Mouse (Mus musculus): ENCODE results near the gene Usf3. TPM values are rescaled to one million over a fixed set of nuclear protein-coding genes. Genes with fewer than 3 reads are reported as not detected.

Gene Usf3
- polyA plus RNA-seq, 1 experiment from 2014 or later, result 4.2 TPM

DNA sequence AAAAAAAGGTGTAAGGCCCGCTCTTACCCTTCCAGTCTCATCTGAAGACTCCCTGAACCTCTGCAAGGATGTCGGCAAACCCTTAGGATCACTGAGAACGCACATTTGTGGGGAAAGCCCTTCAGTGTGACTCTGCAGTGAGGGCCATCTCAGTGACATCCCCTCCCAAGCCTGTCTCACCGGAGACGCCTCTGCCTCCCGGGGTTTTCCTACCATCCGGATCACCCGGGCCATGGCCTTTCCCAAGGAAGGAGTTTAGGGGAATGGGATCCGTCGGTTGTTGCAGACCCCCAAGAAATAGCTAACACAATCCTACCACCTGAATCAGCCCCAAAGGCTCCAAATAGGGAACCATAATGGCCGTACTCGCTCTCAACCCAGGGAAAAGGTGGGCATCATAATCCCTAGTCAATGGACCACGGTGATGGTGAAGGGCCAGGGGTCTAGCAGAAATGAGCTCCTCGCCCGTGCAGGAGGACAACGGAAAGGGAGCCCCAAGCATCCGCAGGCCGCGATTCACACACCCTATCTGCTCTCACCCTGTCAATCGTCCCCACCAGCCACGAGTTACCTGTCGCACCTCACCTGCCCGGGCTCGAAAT, 34.6 kb upstream of the Usf3 start:
- H3K4me3 ChIP-seq (ENCODE audit: low read depth, low read length), result peak overlapping the region; percentile 90
- H3K4me2 ChIP-seq, result peak overlapping the region; percentile 98
- peaks cover 10% of the 10 kb centered on the region; the same call in 1 of the 2 replicates for H3K4me1 ChIP-seq (ENCODE audit: control insufficient read depth, insufficient read depth, low read length)
- H3K27me3 ChIP-seq (ENCODE audit: control insufficient read depth, insufficient read depth, low read length), result no peaks in the 10 kb centered on the region
- H3K9me3 ChIP-seq (replicated peaks; ENCODE audit: control insufficient read depth, low read length), result no peaks in the 10 kb centered on the region
- WGBS (ENCODE audit: insufficient replicate concordance), result under 1% methylated on average over 24 of the region's 24 CpGs
- peak overlapping the region; percentile 99 for H3K27ac ChIP-seq (ENCODE audit: low read depth, low read length)
- H3K9ac ChIP-seq (ENCODE audit: low read depth, low read length), result peak overlapping the region; percentile 94
- H3K36me3 ChIP-seq (ENCODE audit: control insufficient read depth, insufficient read depth, low read length), result no peaks in the 10 kb centered on the region
- no peak for ATAC-seq (replicated peaks; ENCODE audit: insufficient number of reproducible peaks, low FRiP score, low TSS enrichment)

DNA sequence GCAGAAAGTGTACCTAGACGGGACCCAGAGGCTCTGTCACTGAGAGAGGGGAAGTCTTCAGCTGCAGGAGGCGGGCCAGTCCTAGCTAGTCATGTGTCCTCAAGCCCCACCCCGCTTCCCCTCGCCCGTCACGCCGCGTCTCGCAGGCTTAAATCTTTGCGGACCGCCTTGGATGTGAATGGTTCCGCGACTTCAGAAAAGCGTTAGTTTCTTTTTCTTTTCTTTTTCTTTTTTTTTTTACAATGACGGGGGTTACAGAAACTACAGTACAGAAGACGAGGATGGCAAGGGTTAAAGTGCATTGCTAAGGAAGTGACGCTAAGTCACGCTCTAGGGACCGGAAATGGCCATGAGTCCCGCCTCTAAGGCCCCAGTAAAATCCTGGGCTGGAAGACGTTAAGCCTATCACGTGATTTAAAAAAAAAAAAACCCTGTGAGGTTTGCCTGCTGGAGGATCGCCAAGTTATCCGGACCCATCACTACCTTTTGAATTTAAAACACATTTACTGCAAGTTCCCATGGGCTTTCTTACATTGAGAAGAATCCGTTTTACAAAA, 34.0 kb upstream of the Usf3 start:
- no peaks in the 10 kb centered on the region for H3K36me3 ChIP-seq (ENCODE audit: control insufficient read depth, insufficient read depth, low read length)
- no peaks in the 10 kb centered on the region for H3K27me3 ChIP-seq (ENCODE audit: control insufficient read depth, insufficient read depth, low read length)
- peak overlapping the region; percentile 99 for H3K27ac ChIP-seq (ENCODE audit: low read depth, low read length)
- peak; percentile 86 for ATAC-seq (replicated peaks; ENCODE audit: insufficient number of reproducible peaks, low FRiP score, low TSS enrichment)
- H3K4me1 ChIP-seq (ENCODE audit: control insufficient read depth, insufficient read depth, low read length), result peaks cover 10% of the 10 kb centered on the region; the same call in 1 of the 2 replicates
- peak overlapping the region; percentile 90 for H3K4me3 ChIP-seq (ENCODE audit: low read depth, low read length)
- H3K9me3 ChIP-seq (replicated peaks; ENCODE audit: control insufficient read depth, low read length), result no peaks in the 10 kb centered on the region
- WGBS (ENCODE audit: insufficient replicate concordance), result under 1% methylated on average over 25 of the region's 25 CpGs
- peak overlapping the region; percentile 94 for H3K9ac ChIP-seq (ENCODE audit: low read depth, low read length)
- peak overlapping the region; percentile 98 for H3K4me2 ChIP-seq

DNA sequence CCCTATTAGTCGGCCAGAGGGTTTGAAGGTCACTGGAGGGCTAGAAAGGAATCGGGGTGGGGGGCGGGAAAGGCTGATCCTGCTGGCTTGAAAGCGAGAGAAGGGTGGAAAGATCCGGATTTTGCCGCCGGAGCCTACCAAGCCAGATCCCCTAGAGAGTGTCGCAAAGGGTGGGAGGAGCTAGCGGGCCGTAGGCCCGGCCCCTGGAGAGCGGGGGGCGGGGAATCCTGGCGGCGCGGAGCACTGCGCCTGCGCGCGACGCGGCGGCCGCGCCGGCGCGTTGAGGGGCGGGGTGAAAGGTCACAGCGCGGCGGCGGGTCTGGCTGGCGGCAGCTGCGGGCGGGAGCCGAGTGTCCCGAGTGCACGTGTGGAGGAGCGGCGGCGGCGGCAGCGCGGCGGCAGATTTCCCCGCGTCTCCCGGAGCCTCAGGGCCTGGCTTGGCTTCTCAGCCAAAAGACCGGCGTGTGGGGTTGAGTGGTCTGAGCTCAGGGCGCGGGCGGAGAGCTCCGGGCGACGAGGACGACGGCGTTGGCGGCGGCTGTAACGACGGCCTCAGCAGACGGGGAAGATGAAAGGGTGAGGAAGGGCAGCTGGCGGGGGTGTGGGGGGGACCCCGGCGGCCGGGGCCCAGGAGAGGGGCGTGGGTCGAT, 33.4 kb upstream of the Usf3 start, which contains the start of the genes Atp6v1a and Naa50:
Atp6v1a (minus strand) TSS at position 170 of the 650 bp plus-strand sequence.
Naa50 (plus strand) TSS at position 295 of the 650 bp plus-strand sequence.
- Histone ChIP-seq H3K9ac (ENCODE audit: low read depth, low read length) (peak within 1 kb of the TSS; percentile 94), H3K9me3 (replicated peaks; ENCODE audit: control insufficient read depth, low read length) (no peaks in the 10 kb centered on the region), H3K36me3 (ENCODE audit: control insufficient read depth, insufficient read depth, low read length) (no peaks in the 10 kb centered on the region), H3K27me3 (ENCODE audit: control insufficient read depth, insufficient read depth, low read length) (no peaks in the 10 kb centered on the region), H3K4me2 (peak within 1 kb of the TSS; percentile 98), H3K27ac (ENCODE audit: low read depth, low read length) (peak within 1 kb of the TSS; percentile 99), H3K4me3 (ENCODE audit: low read depth, low read length) (peak within 1 kb of the TSS; percentile 90), H3K4me1 (ENCODE audit: control insufficient read depth, insufficient read depth, low read length) (peaks cover 10% of the 10 kb centered on the region; the same call in 1 of the 2 replicates)
- ATAC-seq (replicated peaks; ENCODE audit: insufficient number of reproducible peaks, low FRiP score, low TSS enrichment), result peak; percentile 92
- whole genome bisulfite sequencing (ENCODE audit: insufficient replicate concordance), result under 1% methylated on average over 67 of the region's 71 CpGs

DNA sequence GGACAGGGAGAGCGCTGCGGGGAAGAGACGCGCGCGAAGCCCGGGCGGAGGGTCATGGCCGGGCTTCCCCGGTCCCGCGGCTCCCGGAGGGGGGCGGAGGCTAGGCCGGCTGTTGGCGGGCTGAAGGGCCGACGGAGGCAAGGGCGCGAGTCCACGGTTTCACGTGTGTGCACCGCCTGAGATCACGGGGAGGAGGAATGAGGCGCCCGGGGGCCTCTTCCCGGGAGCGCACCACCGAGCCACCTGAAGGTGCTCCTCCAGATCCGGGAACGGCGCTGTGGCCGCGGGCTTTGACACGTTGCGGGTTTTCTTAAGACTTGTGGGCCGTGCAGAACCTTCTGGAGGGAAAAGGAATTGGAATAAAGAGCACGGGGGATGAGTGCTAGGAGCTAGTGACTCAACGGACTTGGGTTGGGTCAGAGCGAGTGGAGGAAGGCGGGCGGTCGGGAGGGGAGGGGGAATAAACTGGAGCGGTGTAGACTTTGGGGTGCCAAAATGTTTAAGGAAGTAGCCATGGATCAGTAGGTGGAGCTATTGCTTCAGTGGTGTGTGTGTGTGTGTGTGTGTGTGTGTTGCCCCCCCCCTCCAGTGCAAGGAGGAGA, 32.8 kb upstream of the Usf3 start:
- no peaks in the 10 kb centered on the region for H3K9me3 ChIP-seq (replicated peaks; ENCODE audit: control insufficient read depth, low read length)
- peak overlapping the region; percentile 90 for H3K4me3 ChIP-seq (ENCODE audit: low read depth, low read length)
- WGBS (ENCODE audit: insufficient replicate concordance), result under 1% methylated on average over 43 of the region's 44 CpGs
- peak overlapping the region; percentile 99 for H3K27ac ChIP-seq (ENCODE audit: low read depth, low read length)
- H3K4me1 ChIP-seq (ENCODE audit: control insufficient read depth, insufficient read depth, low read length), result peaks cover 10% of the 10 kb centered on the region; the same call in 1 of the 2 replicates
- H3K9ac ChIP-seq (ENCODE audit: low read depth, low read length), result peak overlapping the region; percentile 94
- no peaks in the 10 kb centered on the region for H3K36me3 ChIP-seq (ENCODE audit: control insufficient read depth, insufficient read depth, low read length)
- peak; percentile 50 for ATAC-seq (replicated peaks; ENCODE audit: insufficient number of reproducible peaks, low FRiP score, low TSS enrichment)
- peak overlapping the region; percentile 54 for H3K4me2 ChIP-seq
- H3K27me3 ChIP-seq (ENCODE audit: control insufficient read depth, insufficient read depth, low read length), result no peaks in the 10 kb centered on the region

DNA sequence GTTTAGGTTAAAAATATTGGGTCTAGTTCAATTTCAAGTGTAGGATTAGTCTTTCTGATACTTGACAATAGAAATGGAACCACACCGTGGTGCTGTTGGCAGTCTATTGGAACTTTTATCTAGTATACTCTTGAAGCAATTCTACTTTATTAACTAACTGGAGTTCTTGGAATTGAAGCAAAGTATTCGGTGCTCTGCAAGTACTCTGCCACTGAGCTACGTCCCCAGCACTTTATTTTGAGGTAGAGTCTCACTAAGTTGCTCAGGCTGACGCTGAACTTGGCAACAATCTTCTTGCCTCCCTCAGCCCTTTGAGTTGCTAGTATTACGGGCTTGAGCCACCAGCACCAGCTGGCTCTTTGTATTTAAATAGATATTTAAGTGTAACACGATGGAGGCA, 31.6 kb upstream of the Usf3 start:
- Histone ChIP-seq H3K4me1 (ENCODE audit: control insufficient read depth, insufficient read depth, low read length) (peaks cover 10% of the 10 kb centered on the region; the same call in 1 of the 2 replicates), H3K9me3 (replicated peaks; ENCODE audit: control insufficient read depth, low read length) (no peaks in the 10 kb centered on the region), H3K4me3 (ENCODE audit: low read depth, low read length) (peak overlapping the region; percentile 90; the same call in 1 of the 2 replicates), H3K36me3 (ENCODE audit: control insufficient read depth, insufficient read depth, low read length) (no peaks in the 10 kb centered on the region), H3K9ac (ENCODE audit: low read depth, low read length) (no peak overlapping the region), H3K27me3 (ENCODE audit: control insufficient read depth, insufficient read depth, low read length) (no peaks in the 10 kb centered on the region), H3K27ac (ENCODE audit: low read depth, low read length) (no peak overlapping the region), H3K4me2 (peak overlapping the region; percentile 54)
- ATAC-seq (replicated peaks; ENCODE audit: insufficient number of reproducible peaks, low FRiP score, low TSS enrichment), result no peak
- WGBS (ENCODE audit: insufficient replicate concordance), result 48% methylated on average over 6 of the region's 6 CpGs

DNA sequence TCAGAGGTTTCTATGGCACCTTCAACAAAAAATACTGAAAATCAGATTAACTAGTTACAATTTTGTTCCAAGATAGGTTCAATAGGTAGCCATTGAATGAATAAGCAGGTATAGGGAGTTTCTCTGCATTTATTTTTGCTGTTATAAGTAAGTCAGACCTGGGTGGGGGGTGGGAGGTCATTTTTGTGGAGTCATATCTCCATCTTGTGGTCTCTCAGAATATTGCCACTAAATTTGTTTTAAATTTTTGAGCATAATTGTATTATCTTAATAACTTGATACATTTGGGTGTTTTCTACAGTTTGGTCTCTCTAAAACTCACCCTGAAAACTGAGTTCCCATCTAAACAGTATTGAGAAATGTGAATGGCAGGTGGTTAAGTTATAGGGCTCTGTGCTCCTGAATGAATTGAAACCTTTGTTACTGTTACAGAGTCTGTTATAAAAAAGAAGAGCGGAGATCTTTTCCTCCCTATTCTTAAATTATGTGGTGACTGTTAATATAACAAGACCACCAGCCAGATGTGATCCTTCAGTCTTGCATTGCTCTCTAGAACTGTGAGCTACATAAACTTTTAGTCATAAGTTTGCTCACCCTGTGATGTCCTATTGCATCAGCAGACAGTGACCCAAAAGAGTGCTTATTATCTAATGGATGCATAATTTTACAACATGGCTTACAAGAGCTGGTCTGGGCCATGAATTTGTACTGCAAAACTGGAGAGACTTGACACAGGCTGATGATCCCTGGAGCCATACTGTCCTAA, 23.9 kb upstream of the Usf3 start:
- no peak overlapping the region for H3K27ac ChIP-seq (ENCODE audit: low read depth, low read length)
- H3K27me3 ChIP-seq (ENCODE audit: control insufficient read depth, insufficient read depth, low read length), result no peaks in the 10 kb centered on the region
- no peaks in the 10 kb centered on the region for H3K36me3 ChIP-seq (ENCODE audit: control insufficient read depth, insufficient read depth, low read length)
- no peak overlapping the region for H3K4me2 ChIP-seq
- no peaks in the 10 kb centered on the region for H3K4me1 ChIP-seq (ENCODE audit: control insufficient read depth, insufficient read depth, low read length)
- H3K9me3 ChIP-seq (replicated peaks; ENCODE audit: control insufficient read depth, low read length), result no peaks in the 10 kb centered on the region
- H3K4me3 ChIP-seq (ENCODE audit: low read depth, low read length), result no peak overlapping the region
- WGBS (ENCODE audit: insufficient replicate concordance), result 100% methylated on average over 1 of the region's 1 CpGs
- no peak for ATAC-seq (replicated peaks; ENCODE audit: insufficient number of reproducible peaks, low FRiP score, low TSS enrichment)
- no peak overlapping the region for H3K9ac ChIP-seq (ENCODE audit: low read depth, low read length)

DNA sequence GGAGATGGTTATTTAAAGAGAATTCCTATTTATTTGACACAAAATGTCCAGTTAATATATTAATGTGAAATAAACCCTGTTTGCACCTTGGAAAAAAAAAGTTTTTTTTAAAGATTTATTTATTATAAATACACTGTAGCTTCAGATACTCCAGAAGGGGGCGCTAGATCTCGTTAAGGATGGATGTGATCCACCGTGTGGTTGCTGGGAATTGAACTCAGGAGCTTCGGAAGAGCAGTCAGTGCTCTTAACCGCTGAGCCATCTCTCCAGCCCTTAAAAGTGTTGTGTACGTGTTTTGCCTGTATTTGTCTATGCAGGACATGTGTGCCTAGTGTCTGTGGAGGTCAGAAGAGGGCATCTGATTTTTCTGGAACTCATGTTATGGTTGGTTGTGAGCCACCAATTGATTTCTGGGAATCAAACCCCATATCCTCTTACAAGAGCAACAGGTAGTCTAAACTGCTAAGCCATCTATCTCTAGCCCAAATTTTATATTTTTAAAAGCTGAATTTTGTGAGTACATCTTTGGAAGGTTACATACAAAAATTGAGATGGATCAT, 18.5 kb upstream of the Usf3 start:
- no peaks in the 10 kb centered on the region for H3K9me3 ChIP-seq (replicated peaks; ENCODE audit: control insufficient read depth, low read length)
- H3K27ac ChIP-seq (ENCODE audit: low read depth, low read length), result no peak overlapping the region
- H3K36me3 ChIP-seq (ENCODE audit: control insufficient read depth, insufficient read depth, low read length), result no peaks in the 10 kb centered on the region
- H3K27me3 ChIP-seq (ENCODE audit: control insufficient read depth, insufficient read depth, low read length), result no peaks in the 10 kb centered on the region
- H3K4me2 ChIP-seq, result no peak overlapping the region
- no peak overlapping the region for H3K4me3 ChIP-seq (ENCODE audit: low read depth, low read length)
- WGBS (ENCODE audit: insufficient replicate concordance), result 67% methylated on average over 6 of the region's 6 CpGs
- H3K9ac ChIP-seq (ENCODE audit: low read depth, low read length), result no peak overlapping the region
- H3K4me1 ChIP-seq (ENCODE audit: control insufficient read depth, insufficient read depth, low read length), result no peaks in the 10 kb centered on the region
- ATAC-seq (replicated peaks; ENCODE audit: insufficient number of reproducible peaks, low FRiP score, low TSS enrichment), result no peak

DNA sequence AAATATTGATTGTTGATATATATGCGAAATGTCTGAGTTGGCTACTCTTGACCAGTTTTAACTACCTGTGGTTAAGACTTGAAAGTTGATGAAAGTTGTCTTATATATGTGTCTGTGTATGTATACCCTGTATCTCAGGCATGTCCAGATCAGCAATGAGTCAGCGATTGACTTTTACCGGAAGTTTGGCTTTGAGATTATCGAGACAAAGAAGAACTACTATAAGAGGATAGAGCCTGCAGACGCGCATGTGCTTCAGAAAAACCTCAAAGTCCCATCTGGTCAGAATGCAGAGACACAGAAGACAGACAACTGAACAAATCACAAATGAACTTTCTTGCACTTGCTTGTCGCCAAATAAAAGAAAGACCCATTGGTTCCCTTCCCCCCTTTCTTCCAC, 13.7 kb upstream of the Usf3 start:
- 88% methylated on average over 7 of the region's 7 CpGs for WGBS (ENCODE audit: insufficient replicate concordance)
- H3K4me3 ChIP-seq (ENCODE audit: low read depth, low read length), result no peak overlapping the region
- no peaks in the 10 kb centered on the region for H3K27me3 ChIP-seq (ENCODE audit: control insufficient read depth, insufficient read depth, low read length)
- no peaks in the 10 kb centered on the region for H3K4me1 ChIP-seq (ENCODE audit: control insufficient read depth, insufficient read depth, low read length)
- no peaks in the 10 kb centered on the region for H3K36me3 ChIP-seq (ENCODE audit: control insufficient read depth, insufficient read depth, low read length)
- no peak for ATAC-seq (replicated peaks; ENCODE audit: insufficient number of reproducible peaks, low FRiP score, low TSS enrichment)
- H3K9me3 ChIP-seq (replicated peaks; ENCODE audit: control insufficient read depth, low read length), result no peaks in the 10 kb centered on the region
- H3K27ac ChIP-seq (ENCODE audit: low read depth, low read length), result no peak overlapping the region
- no peak overlapping the region for H3K9ac ChIP-seq (ENCODE audit: low read depth, low read length)
- no peak overlapping the region for H3K4me2 ChIP-seq

Data from heart, embryonic 11.5 days (tissue).